Mouse (Mus musculus) granulocyte monocyte progenitor cell, adult 5-6 weeks (primary cell): ENCODE measurements around the gene Erp27. TPM values are rescaled to one million over a fixed set of nuclear protein-coding genes. Genes with fewer than 3 reads are reported as not detected.
"Not testable (repeated sequence)": the region's sequence is repeated elsewhere in the genome, so short reads cannot be mapped to it uniquely, and the experiment has no call there.

Source experiments
- ATAC-seq: replicated peaks from 2 replicates; pipeline ENCODE4 v1.8.0; 2016; ENCODE audit warnings: mild to moderate bottlenecking, moderate TSS enrichment, inconsistent platforms; ENCODE audit not compliant: poor library complexity, severe bottlenecking
- total RNA-seq, 2 experiments: library from RNA; stranded (forward) in 1 of 2; stranded (reverse) in 1 of 2; fragments of 200-712, 200-1000 nt in 1 of 2; fragments of >200 nt in 1 of 2; fragmentation: Nextera tagmentation in 1 of 2; gene quantifications; 2 replicates each; pipeline ENCODE4 v1.2.3; 2014 to 2017

Gene Erp27
- total RNA-seq, 2 experiments from 2014 or later: 0.77 to 1.4 TPM

DNA sequence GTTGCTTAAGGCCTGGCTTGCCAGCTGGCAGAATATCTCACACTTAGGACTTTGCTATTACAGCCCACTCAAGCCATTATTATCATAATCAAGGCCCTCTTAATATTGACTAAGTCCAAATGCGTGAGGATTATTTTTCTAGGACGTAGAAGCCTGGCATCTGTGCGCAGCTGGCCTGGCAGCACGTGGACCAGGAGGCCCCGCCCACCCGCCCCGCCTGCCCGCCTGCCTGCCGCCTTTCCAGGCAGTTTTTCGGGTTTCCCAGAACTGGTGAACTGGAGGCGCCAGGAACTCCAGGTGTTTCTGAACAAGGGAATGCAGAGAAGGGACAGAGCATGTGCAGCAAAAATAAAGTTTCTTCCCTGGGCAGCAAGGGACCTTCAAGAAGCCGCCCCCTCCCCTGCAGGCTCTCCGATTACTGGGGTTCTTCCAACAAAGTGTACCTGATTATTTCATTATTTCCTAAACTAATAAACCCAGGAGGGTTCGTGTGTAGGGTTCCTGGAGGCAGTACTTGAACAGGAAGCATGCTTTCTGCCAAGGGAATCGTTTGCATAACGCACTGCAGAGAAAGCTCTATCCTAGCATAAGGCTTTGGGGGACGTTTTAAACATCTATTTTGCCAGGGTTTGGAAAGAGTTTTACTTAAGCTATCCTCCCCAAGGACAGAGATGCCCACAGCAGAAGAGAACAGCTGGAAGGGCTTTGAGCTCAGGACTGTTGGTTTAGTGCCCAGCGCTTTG is 8.4 kb downstream of the Erp27 start:
- peak; percentile 50 for ATAC-seq

DNA sequence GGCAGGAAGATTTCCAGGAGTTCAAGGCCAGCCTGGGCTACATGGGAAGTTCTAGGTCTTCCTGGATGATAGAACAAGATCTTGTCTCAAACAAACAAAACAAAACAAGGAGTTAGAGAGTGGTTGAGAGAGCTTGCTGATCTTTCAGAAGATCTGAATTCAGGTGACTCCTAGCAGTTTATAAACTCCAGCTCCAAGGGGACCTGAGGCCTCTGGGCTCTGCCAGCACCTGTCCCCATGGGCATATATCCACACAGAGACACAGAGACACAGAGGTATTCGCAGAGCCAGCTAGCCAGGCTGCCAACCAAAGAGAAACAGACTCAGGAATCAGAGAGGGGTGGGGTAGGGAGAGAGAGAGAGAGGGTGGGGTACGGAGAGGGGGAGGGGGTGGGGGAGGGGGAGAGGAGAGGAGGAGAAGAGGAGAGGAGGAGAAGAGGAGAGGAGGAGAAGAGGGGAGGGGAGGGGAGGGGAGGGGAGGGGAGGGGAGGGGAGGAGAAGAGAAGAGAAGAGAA is 9.2 kb downstream of the Erp27 start:
- ATAC-seq: no peak

DNA sequence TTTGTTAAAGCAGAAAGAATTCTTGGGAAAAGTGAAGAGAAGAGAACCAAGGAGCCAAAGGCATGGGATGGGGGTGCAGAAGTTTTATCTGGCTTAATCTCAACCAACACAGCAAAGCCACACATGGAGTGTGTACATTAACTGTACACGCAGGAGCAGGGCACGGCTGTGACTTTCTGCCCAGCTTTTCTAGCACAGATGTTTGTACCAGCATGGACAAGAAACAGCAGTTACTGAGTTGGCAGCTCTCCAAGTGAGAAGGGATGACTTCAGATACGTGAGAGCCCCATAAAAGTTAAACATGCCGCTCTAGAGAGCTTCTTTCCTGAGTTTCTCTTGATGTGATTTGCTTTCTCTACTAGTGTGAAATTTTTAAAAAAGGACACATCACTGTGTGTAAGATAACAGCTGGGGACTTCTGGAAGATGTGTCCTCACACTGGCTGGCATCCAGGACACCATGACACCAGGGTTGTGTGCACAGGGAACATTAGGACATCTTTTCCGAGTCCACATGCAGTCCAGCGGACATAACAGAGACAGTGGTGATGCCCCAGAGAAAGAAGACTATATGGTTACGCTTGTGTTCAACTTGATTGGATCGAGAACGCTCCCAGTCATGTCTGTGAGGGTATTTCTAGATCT is 11.6 kb downstream of the Erp27 start:
- no peak for ATAC-seq

DNA sequence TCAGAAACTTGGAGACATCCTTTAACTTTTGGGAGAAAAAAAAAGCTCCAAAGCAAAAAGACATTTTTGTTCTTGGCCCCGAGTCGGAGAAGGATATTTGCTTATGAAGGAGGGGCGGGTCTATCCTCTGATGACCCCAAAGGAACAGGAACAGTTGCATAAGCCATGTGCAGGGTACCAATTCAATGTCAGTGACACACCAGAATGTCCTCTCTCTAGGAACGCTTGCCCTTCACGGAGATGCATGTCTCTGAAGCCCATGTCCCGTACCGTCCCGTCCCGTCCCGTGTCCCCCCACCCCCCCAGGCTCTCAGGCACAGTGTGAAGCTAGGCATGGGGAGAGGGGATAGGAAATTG is 15.1 kb downstream of the Erp27 start:
- no peak for ATAC-seq

DNA sequence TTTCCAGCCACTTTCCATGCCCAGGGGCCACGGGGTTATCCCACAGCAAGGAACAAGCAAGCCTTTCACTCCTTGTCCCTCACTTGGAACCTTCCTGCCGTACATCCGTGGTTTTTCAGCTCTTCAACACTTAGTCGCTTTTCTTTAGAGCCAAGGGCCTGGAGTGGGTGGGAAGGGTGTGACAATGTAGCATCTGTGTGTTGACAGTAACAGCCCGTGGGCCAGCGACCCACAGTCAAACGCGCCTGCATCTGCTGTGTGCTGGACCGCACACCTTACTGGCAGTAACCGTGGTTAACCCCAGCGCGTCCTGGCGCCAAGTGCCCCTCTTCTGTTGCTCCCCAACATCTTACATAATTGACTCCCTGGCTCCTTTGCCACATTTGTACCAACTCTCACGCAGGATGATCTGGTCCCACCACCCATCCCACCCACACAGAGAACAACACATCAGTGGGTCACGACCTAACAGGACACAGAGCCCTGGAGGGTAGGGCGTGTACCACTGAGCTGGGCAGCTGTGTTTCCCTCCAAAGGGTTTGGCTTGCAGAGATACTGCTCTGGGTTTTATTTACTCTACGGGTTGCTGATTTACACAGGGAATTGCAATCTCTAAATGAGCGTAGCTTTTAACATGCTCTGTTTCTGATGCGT is 15.6 kb downstream of the Erp27 start:
- ATAC-seq: no peak

DNA sequence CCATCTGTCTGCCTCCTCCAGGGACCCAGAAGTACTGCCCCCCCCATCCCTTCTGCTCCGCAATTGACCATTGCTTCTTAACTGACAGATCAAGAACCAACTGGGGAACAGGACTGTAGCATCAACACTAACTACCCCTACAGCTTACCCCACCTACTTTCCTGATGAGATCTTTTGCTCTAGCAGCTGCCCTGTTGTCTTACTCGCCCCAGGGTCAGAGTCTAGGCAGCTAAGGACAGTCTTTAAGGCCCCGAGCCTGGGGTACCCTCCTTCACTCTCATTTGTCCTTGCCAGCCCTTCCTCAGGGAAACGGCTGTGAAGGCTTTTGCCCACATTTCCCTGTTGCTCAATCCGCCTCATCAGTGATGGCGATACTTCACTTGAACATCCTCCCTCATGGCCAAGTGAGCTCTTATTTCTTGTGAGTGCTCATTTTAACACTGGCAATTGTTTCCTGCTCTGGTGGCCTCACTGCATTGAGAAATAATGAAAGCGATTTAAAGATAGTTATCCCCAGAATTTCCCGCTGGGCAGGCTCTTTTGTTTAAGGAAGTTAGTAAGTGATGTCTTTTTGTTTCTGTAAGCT is 18.0 kb downstream of the Erp27 start:
- ATAC-seq: peak; percentile 79

DNA sequence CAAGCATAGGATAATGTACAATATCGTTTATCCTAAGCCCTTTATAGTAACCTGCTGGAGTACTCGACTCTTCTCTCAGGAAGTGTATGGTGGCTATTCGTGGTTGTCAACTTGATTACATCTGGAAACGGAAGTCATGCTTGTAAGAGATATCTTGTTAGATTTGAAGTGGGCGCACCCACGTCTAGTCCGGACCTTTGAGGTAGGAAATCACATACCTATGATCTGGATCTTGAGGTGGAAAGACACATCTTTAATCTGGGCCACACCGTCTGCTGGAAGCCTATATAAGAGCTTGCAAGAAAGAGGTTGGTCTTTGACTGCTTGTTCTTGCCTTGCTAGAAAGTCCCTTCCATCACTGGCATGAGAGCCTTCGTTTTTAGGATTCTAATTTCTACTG is 19.5 kb downstream of the Erp27 start:
- ATAC-seq: no peak

DNA sequence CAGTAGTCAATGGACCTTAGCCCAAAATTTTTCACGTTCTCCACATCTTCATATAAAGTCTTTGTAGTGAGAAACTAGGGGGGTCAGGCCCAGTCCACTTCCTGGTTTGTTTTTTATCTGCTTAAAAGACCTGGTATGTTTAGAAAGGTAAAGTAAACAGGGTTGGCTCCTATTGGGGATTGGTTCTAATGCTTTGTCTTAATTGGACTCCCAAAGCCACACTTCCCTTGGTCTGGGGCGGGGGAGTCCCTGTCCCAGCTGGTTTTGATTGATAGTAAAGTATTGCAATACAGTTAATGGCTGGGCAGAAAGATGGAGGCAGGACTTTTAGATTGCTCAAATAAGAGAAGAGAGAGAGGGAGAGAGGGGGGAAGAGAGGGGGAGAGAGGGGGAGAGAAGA is 21.0 kb downstream of the Erp27 start:
- ATAC-seq: no peak

DNA sequence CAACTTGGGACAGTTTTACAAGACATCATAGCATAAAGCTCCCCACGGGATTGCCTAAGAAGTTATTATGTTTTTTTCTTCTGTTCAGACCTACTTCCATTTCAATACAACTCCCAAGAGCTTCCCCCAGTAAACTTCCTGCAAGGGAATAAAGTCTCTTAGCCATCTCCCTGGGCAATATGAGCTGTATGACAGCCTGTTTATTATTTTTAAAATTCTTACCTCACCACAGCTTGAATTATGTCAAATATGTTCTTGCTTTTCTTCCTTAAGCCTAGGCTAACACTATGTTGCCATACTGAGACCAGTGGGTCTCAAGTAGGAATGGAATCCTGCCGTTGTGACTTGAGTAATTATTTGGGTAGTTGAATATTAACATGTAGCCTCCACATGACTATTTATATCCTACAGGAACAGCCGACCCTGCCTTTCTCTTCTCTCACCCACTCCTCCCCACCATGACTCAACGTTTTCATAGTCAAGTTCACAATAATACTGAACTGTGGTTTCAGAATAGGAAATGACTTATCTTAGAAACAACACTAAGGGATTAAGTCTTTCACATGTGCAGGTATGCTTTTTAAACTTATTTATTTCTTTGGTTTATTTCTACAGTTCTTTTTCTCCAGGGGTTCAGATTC is 21.5 kb downstream of the Erp27 start:
- peak; percentile 47 for ATAC-seq

DNA sequence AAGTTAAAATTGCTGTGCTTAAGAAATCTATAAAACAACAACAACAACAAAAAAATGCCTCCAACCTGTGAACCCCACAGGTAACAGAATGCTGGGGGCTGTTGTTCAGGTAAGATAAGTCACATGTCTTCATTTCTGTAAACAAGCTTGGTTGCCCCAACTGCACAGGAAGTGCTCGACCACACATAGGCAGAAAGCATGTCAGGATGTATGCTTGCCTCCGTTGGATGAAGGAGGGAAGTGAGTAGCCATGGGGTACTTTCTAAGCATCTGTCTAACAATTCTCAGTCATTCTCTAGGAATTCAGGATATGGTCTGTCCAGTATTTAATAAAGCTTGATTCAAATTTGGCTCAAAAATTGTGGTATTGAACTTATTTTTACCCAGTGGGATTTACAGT is 23.0 kb downstream of the Erp27 start:
- peak; percentile 34 for ATAC-seq

DNA sequence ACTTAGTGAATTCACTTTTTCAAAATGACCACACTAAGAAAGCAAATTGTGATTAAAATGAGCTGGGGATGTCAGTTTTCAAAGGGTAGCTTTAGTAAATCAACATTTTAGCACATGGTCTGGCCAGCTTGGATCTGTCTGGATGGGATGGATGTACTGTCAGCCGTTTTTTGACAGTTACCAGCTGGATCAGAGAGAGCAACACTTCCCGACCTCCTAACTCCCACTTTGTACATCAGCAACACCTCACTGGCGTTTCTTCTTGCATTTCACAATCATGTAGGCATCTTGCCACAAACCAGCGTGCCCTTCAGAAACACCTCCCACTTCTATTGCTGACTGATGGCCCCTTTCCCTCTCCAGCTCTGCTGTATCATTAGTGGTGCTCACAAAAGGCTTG is 23.8 kb downstream of the Erp27 start:
- peak; percentile 70 for ATAC-seq

DNA sequence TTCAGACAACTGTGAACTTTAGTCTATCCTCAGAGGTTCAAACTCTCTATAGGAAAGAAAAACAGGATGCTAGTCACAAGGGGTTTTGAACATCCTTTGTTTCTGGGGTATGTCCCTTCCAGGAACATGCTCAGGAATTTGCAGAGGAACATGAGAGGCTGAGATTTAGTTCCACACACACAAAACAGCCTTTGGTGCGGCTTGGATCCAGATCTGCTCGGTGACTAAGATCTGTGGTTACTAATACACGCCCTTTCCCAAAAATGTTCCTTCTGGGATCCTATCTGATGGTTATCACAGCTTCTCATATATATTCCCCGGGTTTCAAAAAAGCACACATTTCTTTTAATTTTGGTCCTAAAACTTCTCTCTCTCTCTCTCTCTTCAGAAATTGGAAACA is 24.2 kb downstream of the Erp27 start:
- ATAC-seq: no peak

DNA sequence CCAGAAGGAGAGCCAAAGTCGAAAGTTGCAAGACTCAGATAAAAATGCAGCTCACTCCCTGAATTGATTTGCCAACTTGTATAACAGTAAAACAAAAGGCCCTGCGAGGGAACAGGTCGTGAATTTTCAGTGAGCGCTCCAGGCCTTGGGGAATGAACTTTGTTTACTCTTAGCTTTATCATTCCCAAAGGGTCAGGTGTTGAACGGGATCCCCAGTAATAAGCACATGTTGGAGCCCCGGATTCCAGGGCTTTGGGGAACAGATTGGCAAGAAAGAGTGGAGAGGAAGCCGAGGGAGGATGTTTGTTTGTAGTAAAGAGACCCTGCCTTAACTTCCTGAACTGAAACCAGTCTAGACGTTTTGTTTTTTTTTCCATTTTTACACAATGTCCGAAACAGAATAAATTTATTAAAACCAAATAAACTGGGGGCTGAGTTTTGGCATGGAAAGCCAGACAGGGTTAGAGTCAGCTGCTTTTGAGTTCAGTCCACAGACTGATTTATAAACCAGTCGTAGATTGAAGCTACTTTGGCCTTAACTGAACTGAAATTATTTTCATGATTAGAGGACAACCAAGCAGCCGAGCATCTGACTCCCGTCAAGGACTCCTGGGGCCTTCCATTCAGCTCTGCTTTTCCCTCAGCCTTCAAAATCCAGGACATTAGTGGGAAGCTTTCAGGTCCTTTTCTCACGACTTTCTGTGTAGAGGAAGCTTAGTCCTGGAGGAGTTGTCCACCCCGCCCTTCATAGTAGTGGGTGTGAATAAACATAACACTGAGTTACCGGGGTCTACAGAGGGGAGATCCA is 27.2 kb downstream of the Erp27 start:
- no peak for ATAC-seq

DNA sequence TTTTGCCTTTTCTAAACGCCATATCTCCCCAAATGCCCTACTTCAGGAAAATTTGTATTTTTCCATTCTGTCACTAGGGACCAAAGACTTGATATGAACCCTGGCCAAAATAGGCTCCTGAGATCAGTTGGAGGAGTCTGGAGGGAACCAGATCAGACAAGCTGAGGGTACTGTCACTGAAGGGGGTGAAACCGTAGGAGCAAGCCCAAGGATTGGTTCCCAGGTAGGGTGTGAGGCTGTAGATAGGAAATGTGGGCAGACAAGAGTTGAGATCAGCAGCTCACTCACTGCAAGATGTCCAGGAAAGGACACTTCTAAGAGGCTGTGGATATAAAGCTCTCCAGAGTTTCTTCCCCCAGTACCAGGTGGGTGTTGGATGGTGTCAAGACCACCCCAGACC is 30.0 kb downstream of the Erp27 start:
- ATAC-seq: no peak

DNA sequence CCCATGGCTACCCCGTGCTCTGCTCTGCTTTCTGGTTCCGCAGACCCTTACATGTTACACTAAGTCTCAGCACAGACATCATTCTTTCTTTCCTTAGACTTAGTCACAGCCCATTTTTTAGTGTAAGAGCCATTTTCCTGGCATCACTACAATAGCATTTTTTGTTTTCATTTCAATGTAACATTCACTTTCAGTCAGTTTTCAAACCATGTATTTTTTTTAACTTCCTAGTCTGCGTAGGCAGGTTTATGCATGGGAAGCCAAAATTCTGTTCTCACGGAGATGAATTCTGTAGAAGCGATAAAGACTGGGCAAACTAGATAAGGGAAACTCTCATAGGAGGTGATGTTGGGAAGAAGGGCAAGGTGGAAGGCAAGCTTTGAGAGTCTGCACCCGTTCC is 32.4 kb downstream of the Erp27 start:
- ATAC-seq: no peak

DNA sequence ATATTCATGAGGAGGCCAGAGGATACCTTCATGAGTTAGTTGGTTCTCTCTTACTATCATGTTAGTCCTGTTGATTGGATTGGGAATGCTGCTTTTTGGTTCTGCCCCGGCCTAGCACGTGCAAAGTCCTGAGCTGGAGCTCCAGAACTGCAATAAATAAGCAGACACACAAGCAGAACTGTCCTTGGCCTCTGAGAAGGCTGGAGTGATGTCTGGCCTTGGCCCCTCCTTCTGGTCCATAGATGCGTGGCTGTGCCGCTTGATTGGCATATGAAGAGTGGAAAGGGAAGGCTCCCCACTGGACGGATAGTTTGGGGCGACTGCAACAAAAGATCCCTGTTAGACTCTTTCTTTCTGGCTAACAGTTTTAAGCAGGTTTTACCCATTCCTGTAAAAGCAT is 32.9 kb downstream of the Erp27 start:
- no peak for ATAC-seq

DNA sequence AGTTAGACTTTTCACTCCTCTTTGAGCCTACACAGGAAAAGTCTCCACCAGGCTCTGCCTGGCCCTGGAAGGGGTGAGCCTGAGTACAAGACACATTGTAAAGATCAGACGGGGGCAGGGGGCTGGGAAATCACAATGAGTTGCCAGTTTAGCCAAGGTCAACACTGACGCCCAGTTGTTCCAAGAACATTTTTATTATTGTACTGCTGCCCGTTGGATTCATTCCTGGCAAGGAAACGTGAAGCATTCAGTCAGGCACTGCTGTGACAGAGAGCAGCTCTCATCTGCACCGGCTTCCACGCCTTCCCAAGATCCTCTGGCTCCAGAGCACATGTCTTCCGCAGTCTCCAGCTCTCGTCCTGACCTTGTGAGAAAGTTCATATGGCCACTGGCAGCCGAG is 34.1 kb downstream of the Erp27 start:
- no peak for ATAC-seq

DNA sequence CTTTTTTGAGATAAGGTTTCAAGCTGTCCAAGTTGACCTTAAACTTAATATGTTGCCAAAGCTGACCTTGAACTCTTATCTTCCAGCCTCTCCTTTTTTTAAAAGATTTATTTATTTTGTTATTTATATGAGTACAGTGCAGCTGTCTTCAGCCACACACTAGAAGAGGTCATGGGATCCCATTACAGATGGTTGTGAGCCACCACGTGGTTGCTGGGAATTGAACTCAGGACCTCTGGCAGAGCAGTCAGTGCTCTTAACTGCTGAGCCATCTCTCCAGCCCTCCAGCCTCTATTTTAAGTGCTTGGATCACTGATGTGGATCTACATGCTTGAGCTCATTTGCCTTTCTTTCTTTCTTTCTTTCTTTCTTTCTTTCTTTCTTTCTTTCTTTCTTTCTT is 37.2 kb downstream of the Erp27 start:
- ATAC-seq: not testable (repeated sequence)

DNA sequence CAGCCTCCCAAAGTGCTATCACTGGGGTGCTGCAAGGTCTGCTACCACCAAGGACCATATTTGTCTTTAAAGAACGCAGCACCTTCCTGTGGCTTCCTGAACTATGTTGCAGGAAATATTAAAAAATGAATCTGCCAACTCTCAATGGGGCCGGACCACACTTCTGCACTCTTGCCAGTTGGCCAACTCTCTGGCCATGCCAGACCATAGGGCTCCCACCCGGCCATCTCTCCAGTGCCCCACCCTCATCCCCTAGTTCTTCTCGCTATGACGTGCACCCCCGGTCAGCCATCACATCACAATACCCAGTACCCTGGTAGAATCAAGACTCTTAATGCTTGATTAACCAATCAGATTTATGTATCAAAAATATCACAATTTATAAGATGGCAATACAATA is 38.0 kb downstream of the Erp27 start:
- ATAC-seq: no peak

DNA sequence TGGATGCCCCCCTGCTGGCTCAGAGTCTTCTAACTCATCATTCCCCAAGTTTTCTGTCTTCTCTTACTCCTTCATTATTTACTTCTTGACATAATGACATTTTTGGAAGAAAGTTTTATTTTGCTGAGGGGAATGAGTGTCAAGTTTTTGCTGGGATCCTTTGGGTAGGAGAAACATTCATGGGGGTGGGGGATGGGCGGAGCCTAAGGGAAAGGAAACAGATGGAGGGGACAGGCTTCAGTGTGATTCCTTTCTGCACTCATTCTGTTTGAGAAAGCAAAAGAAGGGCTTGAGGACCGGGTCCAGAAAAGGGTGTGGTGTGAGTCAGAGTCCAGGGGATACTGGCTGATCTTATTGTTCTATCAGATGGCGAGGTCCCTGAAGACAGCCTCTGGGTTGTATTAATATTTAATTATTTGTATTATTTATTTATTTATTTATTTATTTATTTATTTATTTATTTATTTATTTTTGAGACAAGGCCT is 38.5 kb downstream of the Erp27 start:
- ATAC-seq: no peak
